Mouse (Mus musculus): ENCODE data around the gene Tex50. TPM values are rescaled to one million over a fixed set of nuclear protein-coding genes. Genes with fewer than 3 reads are reported as not detected.
"Not testable (repeated sequence)": the region's sequence is repeated elsewhere in the genome, so short reads cannot be mapped to it uniquely, and the experiment has no call there.

Tex50 gene
- polyA plus RNA-seq, 1 experiment, result not detected

- H3K27me3 ChIP-seq (replicated peaks; ENCODE audit: control insufficient read depth, insufficient read depth, low read length), result no peaks in the 10 kb centered on the region
- H3K4me1 ChIP-seq (ENCODE audit: control insufficient read depth, insufficient read depth, low read length), result no peaks in the 10 kb centered on the region
- TF ChIP-seq POLR2A (IDR thresholded peaks at IDR 0.05; ENCODE audit: low read depth, low read length), result no peak
- TF ChIP-seq CTCF (conservative IDR thresholded peaks at IDR 0.05; ENCODE audit: insufficient read depth, insufficient read length, low read depth, low read length), result no peak
- H3K27ac ChIP-seq (ENCODE audit: insufficient read depth, low read depth, low read length), result no peak overlapping the region
- WGBS, result 77% methylated on average over 9 of the region's 9 CpGs
- H3K36me3 ChIP-seq (ENCODE audit: control insufficient read depth, insufficient read depth, low read length), result no peaks in the 10 kb centered on the region
- no peak for DNase-seq
- no peak overlapping the region for H3K4me3 ChIP-seq (ENCODE audit: insufficient read depth, low read depth, low read length)
Measured at GRCm38 (mm10) chr1:161182386-161182785, 23.3 kb upstream of the Tex50 start.

- TF ChIP-seq CTCF (conservative IDR thresholded peaks at IDR 0.05; ENCODE audit: insufficient read depth, insufficient read length, low read depth, low read length) (peak; percentile 72), POLR2A (IDR thresholded peaks at IDR 0.05; ENCODE audit: low read depth, low read length) (no peak)
- Histone ChIP-seq H3K4me3 (ENCODE audit: insufficient read depth, low read depth, low read length) (no peak overlapping the region), H3K4me1 (ENCODE audit: control insufficient read depth, insufficient read depth, low read length) (no peaks in the 10 kb centered on the region), H3K36me3 (ENCODE audit: control insufficient read depth, insufficient read depth, low read length) (no peaks in the 10 kb centered on the region), H3K27me3 (replicated peaks; ENCODE audit: control insufficient read depth, insufficient read depth, low read length) (no peaks in the 10 kb centered on the region), H3K27ac (ENCODE audit: insufficient read depth, low read depth, low read length) (no peak overlapping the region)
- 65% methylated on average over 8 of the region's 8 CpGs for WGBS
- peak; percentile 56 for DNase-seq
Measured at GRCm38 (mm10) chr1:161180674-161181073, 21.6 kb upstream of the Tex50 start.

GRCm38 (mm10) chr1:161170651-161171050 is 11.5 kb upstream of the Tex50 start:
- 1% methylated on average over 40 of the region's 40 CpGs for WGBS
- TF ChIP-seq CTCF (conservative IDR thresholded peaks at IDR 0.05; ENCODE audit: insufficient read depth, insufficient read length, low read depth, low read length), result peak; percentile 72
- TF ChIP-seq POLR2A (IDR thresholded peaks at IDR 0.05; ENCODE audit: low read depth, low read length), result no peak
- Histone ChIP-seq H3K4me1 (ENCODE audit: control insufficient read depth, insufficient read depth, low read length) (no peaks in the 10 kb centered on the region), H3K4me3 (ENCODE audit: insufficient read depth, low read depth, low read length) (peak overlapping the region; percentile 56), H3K27ac (ENCODE audit: insufficient read depth, low read depth, low read length) (no peak overlapping the region), H3K27me3 (replicated peaks; ENCODE audit: control insufficient read depth, insufficient read depth, low read length) (no peaks in the 10 kb centered on the region), H3K36me3 (ENCODE audit: control insufficient read depth, insufficient read depth, low read length) (no peaks in the 10 kb centered on the region)
- peak; percentile 85 for DNase-seq

GRCm38 (mm10) chr1:161160266-161160665 is 1.2 kb upstream of the Tex50 start:
- no peak overlapping the region for H3K27ac ChIP-seq (ENCODE audit: insufficient read depth, low read depth, low read length)
- 66% methylated on average over 4 of the region's 4 CpGs for WGBS
- H3K36me3 ChIP-seq (ENCODE audit: control insufficient read depth, insufficient read depth, low read length), result no peaks in the 10 kb centered on the region
- no peaks in the 10 kb centered on the region; the same call in 1 of the 2 replicates for H3K27me3 ChIP-seq (replicated peaks; ENCODE audit: control insufficient read depth, insufficient read depth, low read length)
- no peak overlapping the region for H3K4me3 ChIP-seq (ENCODE audit: insufficient read depth, low read depth, low read length)
- TF ChIP-seq CTCF (conservative IDR thresholded peaks at IDR 0.05; ENCODE audit: insufficient read depth, insufficient read length, low read depth, low read length) (no peak), POLR2A (IDR thresholded peaks at IDR 0.05; ENCODE audit: low read depth, low read length) (no peak)
- H3K4me1 ChIP-seq (ENCODE audit: control insufficient read depth, insufficient read depth, low read length), result no peaks in the 10 kb centered on the region
- no peak for DNase-seq

- no peak overlapping the region for H3K27ac ChIP-seq (ENCODE audit: insufficient read depth, low read depth, low read length)
- H3K36me3 ChIP-seq (ENCODE audit: control insufficient read depth, insufficient read depth, low read length), result no peaks in the 10 kb centered on the region
- no peaks in the 10 kb centered on the region for H3K27me3 ChIP-seq (replicated peaks; ENCODE audit: control insufficient read depth, insufficient read depth, low read length)
- WGBS, result 79% methylated on average over 10 of the region's 10 CpGs
- no peaks in the 10 kb centered on the region for H3K4me1 ChIP-seq (ENCODE audit: control insufficient read depth, insufficient read depth, low read length)
- no peak for DNase-seq
- TF ChIP-seq CTCF (conservative IDR thresholded peaks at IDR 0.05; ENCODE audit: insufficient read depth, insufficient read length, low read depth, low read length) (no peak), POLR2A (IDR thresholded peaks at IDR 0.05; ENCODE audit: low read depth, low read length) (no peak)
- no peak overlapping the region for H3K4me3 ChIP-seq (ENCODE audit: insufficient read depth, low read depth, low read length)
Measured at GRCm38 (mm10) chr1:161156546-161156945, 2.6 kb downstream of the Tex50 start.

GRCm38 (mm10) chr1:161151098-161151497 is 8.0 kb downstream of the Tex50 start:
- no peak for DNase-seq
- Histone ChIP-seq H3K27ac (ENCODE audit: insufficient read depth, low read depth, low read length) (no peak overlapping the region), H3K4me3 (ENCODE audit: insufficient read depth, low read depth, low read length) (no peak overlapping the region), H3K4me1 (ENCODE audit: control insufficient read depth, insufficient read depth, low read length) (no peaks in the 10 kb centered on the region), H3K36me3 (ENCODE audit: control insufficient read depth, insufficient read depth, low read length) (no peaks in the 10 kb centered on the region), H3K27me3 (replicated peaks; ENCODE audit: control insufficient read depth, insufficient read depth, low read length) (no peaks in the 10 kb centered on the region)
- WGBS, result 67% methylated on average over 6 of the region's 6 CpGs
- TF ChIP-seq CTCF (conservative IDR thresholded peaks at IDR 0.05; ENCODE audit: insufficient read depth, insufficient read length, low read depth, low read length) (no peak), POLR2A (IDR thresholded peaks at IDR 0.05; ENCODE audit: low read depth, low read length) (no peak)

- no peak for DNase-seq
- Histone ChIP-seq H3K4me1 (ENCODE audit: control insufficient read depth, insufficient read depth, low read length) (no peaks in the 10 kb centered on the region), H3K4me3 (ENCODE audit: insufficient read depth, low read depth, low read length) (no peak overlapping the region), H3K27ac (ENCODE audit: insufficient read depth, low read depth, low read length) (no peak overlapping the region), H3K36me3 (ENCODE audit: control insufficient read depth, insufficient read depth, low read length) (no peaks in the 10 kb centered on the region), H3K27me3 (replicated peaks; ENCODE audit: control insufficient read depth, insufficient read depth, low read length) (no peaks in the 10 kb centered on the region)
- TF ChIP-seq CTCF (conservative IDR thresholded peaks at IDR 0.05; ENCODE audit: insufficient read depth, insufficient read length, low read depth, low read length), result no peak
- TF ChIP-seq POLR2A (IDR thresholded peaks at IDR 0.05; ENCODE audit: low read depth, low read length), result no peak
- 85% methylated on average over 2 of the region's 2 CpGs for WGBS
Measured at GRCm38 (mm10) chr1:161147888-161148287, 11.2 kb downstream of the Tex50 start.

- H3K4me3 ChIP-seq (ENCODE audit: insufficient read depth, low read depth, low read length); H3K27me3 ChIP-seq (replicated peaks; ENCODE audit: control insufficient read depth, insufficient read depth, low read length); DNase-seq; H3K4me1 ChIP-seq (ENCODE audit: control insufficient read depth, insufficient read depth, low read length); H3K36me3 ChIP-seq (ENCODE audit: control insufficient read depth, insufficient read depth, low read length); H3K27ac ChIP-seq (ENCODE audit: insufficient read depth, low read depth, low read length): not testable (repeated sequence)
- 74% methylated on average over 8 of the region's 8 CpGs for WGBS
Measured at GRCm38 (mm10) chr1:161145611-161146010, 13.5 kb downstream of the Tex50 start.

Measured in kidney, adult 2 months (tissue).